Mouse (Mus musculus): Measurements from ENCODE around the gene Gm37240.

GRCm38 (mm10) chr3:84768940-84769339, 1118.4 kb downstream of the Gm37240 start:
- no peak for TF ChIP-seq CTCF (IDR thresholded peaks at IDR 0.05; ENCODE audit: low read depth, low read length)
- TF ChIP-seq GATA1 (IDR thresholded peaks at IDR 0.05; ENCODE audit: borderline replicate concordance, low read length): no peak
- no peak for TF ChIP-seq TAL1 (conservative IDR thresholded peaks at IDR 0.05; ENCODE audit: low read depth, low read length)
- TF ChIP-seq POLR2AphosphoS5 (IDR thresholded peaks at IDR 0.05; ENCODE audit: insufficient replicate concordance, low read depth, low read length): no peak
- TF ChIP-seq GATA2 (IDR thresholded peaks at IDR 0.05; ENCODE audit: borderline replicate concordance, low read depth, low read length): no peak
